Mouse (Mus musculus) heart, postnatal 0 days (tissue): ENCODE results near the gene Cbx8. TPM values are rescaled to one million over a fixed set of nuclear protein-coding genes. Genes with fewer than 3 reads are reported as not detected.

Experiments used
- ATAC-seq: fragments of 200-750 bp; cut with Nextera tagmentation; 2 replicates; pipeline ENCODE4 v1.8.0; 2017; ENCODE audit warnings: low read depth, moderate number of reproducible peaks, moderate library complexity; ENCODE audit not compliant: insufficient read depth
- DNase-seq: peaks from one replicate; pipeline ENCODE4 v3.0.0-alpha.2; 2016; ENCODE audit warnings: low spot score
- H3K27ac ChIP-seq: fragments of 300-500 bp; sonication (generic); 2 replicates; pipeline ENCODE4 v1.5.1; 2014; ENCODE audit warnings: low read depth, mild to moderate bottlenecking
- H3K27me3 ChIP-seq: fragments of 300-500 bp; sonication (generic); 2 replicates; pipeline ENCODE4 v1.6.1; 2014; ENCODE audit warnings: low read length, mixed read lengths; ENCODE audit not compliant: control insufficient read depth, insufficient read depth
- H3K36me3 ChIP-seq: fragments of 300-500 bp; sonication (generic); replicated peaks from 2 replicates; pipeline ENCODE4 v1.6.1; 2014; ENCODE audit warnings: low read length, mixed read lengths; ENCODE audit not compliant: control insufficient read depth, insufficient read depth
- H3K4me1 ChIP-seq: fragments of 300-500 bp; sonication (generic); 2 replicates; pipeline ENCODE4 v1.6.1; 2014; ENCODE audit warnings: antibody characterized with exemption; ENCODE audit not compliant: control insufficient read depth, insufficient read depth
- H3K4me2 ChIP-seq: fragments of 300-500 bp; sonication (generic); 2 replicates; pipeline ENCODE4 v1.6.1; 2014; ENCODE audit warnings: low read depth, mild to moderate bottlenecking, low read length, moderate library complexity
- H3K4me3 ChIP-seq: fragments of 300-500 bp; sonication (generic); 2 replicates; pipeline ENCODE4 v1.5.1; 2014; ENCODE audit warnings: low read depth, low read length
- H3K9ac ChIP-seq: fragments of 300-500 bp; sonication (generic); replicated peaks from 2 replicates; pipeline ENCODE4 v1.6.1; 2014; ENCODE audit warnings: low read depth, low read length, mixed read lengths
- H3K9me3 ChIP-seq: fragments of 300-500 bp; sonication (generic); replicated peaks from 2 replicates; pipeline ENCODE4 v1.6.1; 2016; ENCODE audit warnings: low read length; ENCODE audit not compliant: control insufficient read depth
- CTCF ChIP-seq: IDR thresholded peaks from 2 replicates; pipeline ENCODE4 v1.5.1; 2016; ENCODE audit warnings: antibody characterized with exemption, control low read depth, low read depth
- EP300 ChIP-seq: IDR thresholded peaks from 2 replicates; pipeline ENCODE4 v1.6.1; 2016; ENCODE audit warnings: antibody characterized with exemption, low read depth
- WGBS: fragments of 180-500 bp; shearing (Covaris S2); extraction: QIAGEN DNeasy Blood & Tissue Kit; methylation state at CpG from one replicate; pipeline ENCODE4 v1.1.7; 2014; 5-methylcytosine and 5-hydroxymethylcytosine counted together
- polyA plus RNA-seq: library from polyadenylated mRNA; unstranded; fragments of >200 nt; fragmentation: Nextera tagmentation; extraction: Ambion mirVana; gene quantifications from 2 replicates; pipeline ENCODE4 v1.2.1, GENCODE M21; 2015
- total RNA-seq: library from RNA; depleted of rRNA; stranded (reverse); fragments of >200 nt; gene quantifications from 2 replicates; pipeline ENCODE4 v1.2.3, GENCODE M21; 2014; ENCODE audit warnings: low replicate concordance

Cbx8 gene
- total and polyA plus RNA-seq, 2 experiments from 2014 or later: 1.6 to 5.1 TPM

DNA sequence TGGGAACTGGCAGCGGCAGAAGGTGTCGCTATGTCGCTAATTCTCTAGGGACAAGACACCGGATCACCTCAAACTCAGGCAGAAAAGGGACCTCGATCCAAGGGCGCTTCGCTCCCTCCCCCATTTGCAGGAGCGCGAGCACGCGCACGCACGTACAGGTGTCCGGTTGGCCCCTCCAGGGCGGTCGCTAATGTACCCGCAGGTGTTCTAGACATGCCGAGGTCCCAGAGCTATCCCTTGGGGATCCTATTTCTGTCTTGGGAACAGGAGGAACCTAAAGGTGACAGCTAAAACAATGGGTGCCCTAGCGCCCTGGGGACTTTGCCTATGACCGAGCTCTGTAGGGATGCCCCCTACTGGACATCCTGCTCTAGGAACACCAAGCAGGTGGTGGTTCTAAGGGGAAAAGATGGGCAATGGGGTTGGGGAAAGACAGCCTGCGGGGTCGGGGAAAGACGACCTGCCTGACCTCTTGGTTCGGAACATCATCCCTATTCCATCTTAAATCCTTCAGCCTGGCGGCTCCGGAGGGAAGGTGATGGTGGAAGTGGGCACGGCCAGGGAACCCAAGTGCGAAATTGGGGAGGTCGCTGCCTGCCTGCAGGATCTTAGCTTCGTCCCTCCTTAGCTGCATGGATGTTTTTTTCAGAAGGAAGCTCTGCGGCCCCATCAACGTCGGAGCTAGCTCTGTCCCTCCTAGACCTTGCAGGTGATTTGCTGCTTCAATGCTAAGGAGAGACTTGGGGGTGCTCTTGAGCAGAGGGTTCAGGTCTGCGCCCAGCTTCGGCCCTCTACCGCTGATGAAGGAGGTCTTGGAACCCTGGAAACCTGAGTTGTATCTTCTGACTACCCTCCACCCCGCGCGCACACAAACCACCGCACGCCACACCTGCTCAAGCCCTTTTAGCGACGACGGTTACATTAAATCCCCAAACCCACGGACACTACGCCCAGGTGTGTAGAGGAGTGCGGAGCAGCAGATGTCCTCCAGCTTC is 13.9 kb upstream of the Cbx8 start:
- Histone ChIP-seq H3K36me3 (no peaks in the 10 kb centered on the region), H3K4me1 (peaks cover 41% of the 10 kb centered on the region), H3K9ac (no peak overlapping the region), H3K27me3 (peaks cover 79% of the 10 kb centered on the region), H3K9me3 (no peaks in the 10 kb centered on the region), H3K4me3 (peak overlapping the region; percentile 56; the same call in 1 of the 2 replicates), H3K4me2 (peak overlapping the region; percentile 52), H3K27ac (no peak overlapping the region)
- 5% methylated on average over 47 of the region's 47 CpGs for WGBS
- TF ChIP-seq CTCF (peak; percentile 49), EP300 (no peak)
- ATAC-seq (no peak), DNase-seq (peak; percentile 28)

DNA sequence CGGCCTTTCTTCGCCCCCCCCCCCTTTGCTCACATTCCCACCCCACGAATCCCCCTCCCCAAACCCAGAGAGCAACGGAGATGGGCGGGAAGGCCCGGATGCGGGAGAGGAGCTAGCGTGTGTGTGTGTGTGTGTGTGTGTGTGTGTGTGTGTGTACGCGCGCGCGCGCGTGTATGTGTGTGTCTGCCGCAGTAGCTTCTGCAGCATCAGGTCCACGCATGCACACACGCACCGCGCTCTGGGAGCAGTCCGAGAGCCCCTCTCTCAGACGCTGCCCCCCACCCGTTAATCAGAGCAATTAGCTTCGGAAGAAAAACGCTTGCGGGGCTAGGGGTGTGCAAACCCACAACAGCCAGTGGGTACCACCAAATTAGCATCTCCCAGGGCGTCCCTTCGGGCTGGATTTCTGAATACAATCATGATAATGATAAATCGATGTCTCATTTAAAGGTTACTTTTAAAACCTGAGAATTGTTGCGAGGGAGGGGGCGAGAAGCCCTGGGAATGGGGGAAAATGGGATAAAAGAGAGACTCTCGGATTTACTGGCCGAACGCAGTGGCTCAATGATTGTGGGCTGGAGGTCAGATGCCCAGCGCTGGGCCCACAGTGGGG is 13.1 kb upstream of the Cbx8 start:
- Histone ChIP-seq H3K9ac (no peak overlapping the region), H3K9me3 (no peaks in the 10 kb centered on the region), H3K27ac (no peak overlapping the region), H3K4me1 (peaks cover 41% of the 10 kb centered on the region), H3K27me3 (peaks cover 79% of the 10 kb centered on the region), H3K4me3 (peak overlapping the region; percentile 17), H3K4me2 (peak overlapping the region; percentile 52), H3K36me3 (no peaks in the 10 kb centered on the region)
- 2% methylated on average over 33 of the region's 35 CpGs for WGBS
- TF ChIP-seq CTCF (no peak), EP300 (no peak)
- ATAC-seq (no peak), DNase-seq (peak; percentile 5)

DNA sequence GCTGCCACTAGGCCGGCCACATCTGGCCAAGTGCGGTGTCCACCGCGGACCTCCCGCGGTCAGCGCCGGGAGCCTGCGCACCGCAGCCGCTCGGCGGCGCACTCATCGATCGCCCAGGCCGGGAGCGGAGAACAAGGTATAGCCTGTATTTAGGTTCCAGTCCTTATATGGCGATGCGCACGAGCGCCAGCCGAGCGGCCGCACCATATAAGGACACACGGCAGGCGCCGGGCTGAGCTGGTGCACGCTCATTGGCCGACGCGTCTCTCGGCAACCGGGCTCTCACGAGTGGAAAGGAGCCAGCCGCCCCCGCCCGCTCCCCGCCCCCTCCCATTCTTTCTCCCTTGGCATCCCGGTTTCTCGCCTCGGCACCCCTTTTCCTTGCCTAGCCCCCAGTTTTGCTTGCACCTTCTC is 12.5 kb upstream of the Cbx8 start:
- ATAC-seq (peak; percentile 77), DNase-seq (peak; percentile 84)
- Histone ChIP-seq H3K9me3 (no peaks in the 10 kb centered on the region), H3K27ac (peak overlapping the region; percentile 3; the same call in 1 of the 2 replicates), H3K36me3 (no peaks in the 10 kb centered on the region), H3K4me1 (peaks cover 36% of the 10 kb centered on the region), H3K4me3 (peak overlapping the region; percentile 17), H3K27me3 (peaks cover 79% of the 10 kb centered on the region), H3K4me2 (peak overlapping the region; percentile 52), H3K9ac (no peak overlapping the region)
- 0% methylated on average over 39 of the region's 42 CpGs for WGBS
- TF ChIP-seq EP300 (0 out of 2 replicates have a peak, but pooled peaks have one; percentile 3), CTCF (peak; percentile 8; the same call in 1 of the 2 replicates)

DNA sequence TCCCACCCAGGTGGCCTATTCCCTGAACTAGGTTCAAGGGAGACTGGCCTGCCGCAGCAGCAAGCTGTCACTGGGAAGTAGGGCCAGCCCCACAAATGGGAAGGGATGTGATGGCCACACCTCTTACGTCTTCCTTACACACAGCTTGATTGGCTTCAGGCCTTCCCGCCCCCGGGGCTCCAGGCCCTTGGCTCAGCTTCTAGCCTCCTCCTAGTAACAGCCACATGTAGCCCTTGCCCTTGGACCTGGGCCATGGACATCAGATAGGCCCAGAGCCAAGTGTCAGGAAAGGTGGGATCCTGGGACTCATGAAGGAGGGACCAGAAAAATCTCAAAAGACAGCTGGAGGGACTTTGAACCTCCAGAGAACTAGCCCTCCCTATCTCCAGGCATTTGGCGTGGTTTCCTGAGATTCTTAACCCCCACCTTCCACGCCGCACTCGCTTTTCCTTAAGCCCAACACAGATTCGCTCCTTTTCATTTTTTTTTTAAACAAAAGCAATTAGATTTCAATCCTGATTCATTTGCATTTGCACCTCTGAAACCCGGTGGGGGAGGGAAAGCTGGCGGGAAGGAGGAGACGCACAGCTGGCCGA is 12.0 kb upstream of the Cbx8 start:
- no peak overlapping the region for H3K9ac ChIP-seq
- peaks cover 31% of the 10 kb centered on the region for H3K4me1 ChIP-seq
- H3K4me2 ChIP-seq: peak overlapping the region; percentile 52
- 5% methylated on average over 13 of the region's 13 CpGs for WGBS
- TF ChIP-seq CTCF (no peak), EP300 (0 out of 2 replicates have a peak, but pooled peaks have one; percentile 41)
- DNase-seq (peak; percentile 74), ATAC-seq (peak; percentile 49)
- no peaks in the 10 kb centered on the region for H3K36me3 ChIP-seq
- peak overlapping the region; percentile 17 for H3K4me3 ChIP-seq
- no peaks in the 10 kb centered on the region for H3K9me3 ChIP-seq
- H3K27ac ChIP-seq: peak overlapping the region; percentile 3; the same call in 1 of the 2 replicates
- peaks cover 79% of the 10 kb centered on the region for H3K27me3 ChIP-seq
